Mouse (Mus musculus) G1E (cell line): ENCODE measurements at regions not wholly inside any gene's neighbourhood (a gene's known extent, or its start where the extent isn't known, plus 50 kb on each side); places are given as distances from the start of the nearest gene placed in this dataset.

Experiments
- ATAC-seq: 2 replicates; pipeline ENCODE4 v1.8.0; 2016; ENCODE audit warnings: mild to moderate bottlenecking; ENCODE audit not compliant: insufficient number of reproducible peaks, poor library complexity, low FRiP score, severe bottlenecking; ENCODE audit errors: extremely low read depth
- DNase-seq: peaks from one replicate; pipeline ENCODE4 v3.0.0; 2012; ENCODE audit warnings: low spot score
- H3K27me3 ChIP-seq: 2 replicates; pipeline ENCODE4 v1.6.1; 2012; ENCODE audit warnings: mild to moderate bottlenecking, low read length, inconsistent platforms; ENCODE audit not compliant: insufficient read depth
- H3K36me3 ChIP-seq: replicated peaks from 2 replicates; pipeline ENCODE3; 2012; ENCODE audit warnings: mild to moderate bottlenecking, inconsistent platforms
- H3K4me1 ChIP-seq: 2 replicates; pipeline ENCODE4 v1.6.1; 2012; ENCODE audit warnings: low read depth, low read length, inconsistent platforms, mixed read lengths; ENCODE audit not compliant: insufficient read depth
- H3K4me3 ChIP-seq: 2 replicates; pipeline ENCODE4 v1.5.1; 2012; ENCODE audit warnings: low read depth, mild to moderate bottlenecking, inconsistent platforms, low read length, moderate library complexity, mixed read lengths
- H3K9me3 ChIP-seq: replicated peaks from 2 replicates; pipeline ENCODE4 v1.6.1; 2012; ENCODE audit warnings: inconsistent platforms
- CTCF ChIP-seq: IDR thresholded peaks from 2 replicates; pipeline ENCODE4 v1.5.1; 2012; ENCODE audit warnings: low read depth, low read length, inconsistent platforms, mixed read lengths
- GATA1 ChIP-seq: IDR thresholded peaks from 2 replicates; pipeline ENCODE4 v1.6.1; 2012; ENCODE audit warnings: borderline replicate concordance, low read length, inconsistent platforms, mixed read lengths
- GATA2 ChIP-seq: IDR thresholded peaks from 2 replicates; pipeline ENCODE4 v1.6.1; 2012; ENCODE audit warnings: low read depth, low read length, inconsistent platforms, borderline replicate concordance
- POLR2AphosphoS5 ChIP-seq: IDR thresholded peaks from 2 replicates; pipeline ENCODE4 v1.6.1; 2012; ENCODE audit warnings: low read depth, low read length, inconsistent platforms; ENCODE audit not compliant: insufficient replicate concordance
- TAL1 ChIP-seq: conservative IDR thresholded peaks from 2 replicates; pipeline ENCODE4 v1.6.1; 2012; ENCODE audit warnings: low read depth, low read length, inconsistent platforms, mixed read lengths

- no peaks in the 10 kb centered on the region for H3K36me3 ChIP-seq
- H3K4me3 ChIP-seq, result no peak overlapping the region
- ATAC-seq, result no peak
- no peaks in the 10 kb centered on the region for H3K4me1 ChIP-seq
- TF ChIP-seq TAL1 (no peak), GATA2 (no peak), GATA1 (no peak), CTCF (no peak), POLR2AphosphoS5 (no peak)
- no peaks in the 10 kb centered on the region for H3K9me3 ChIP-seq
- no peaks in the 10 kb centered on the region for H3K27me3 ChIP-seq
- no peak for DNase-seq
These were observed 176.3 kb downstream of the Pros1 start for GRCm38 (mm10) chr16:63030399-63030798.

DNA sequence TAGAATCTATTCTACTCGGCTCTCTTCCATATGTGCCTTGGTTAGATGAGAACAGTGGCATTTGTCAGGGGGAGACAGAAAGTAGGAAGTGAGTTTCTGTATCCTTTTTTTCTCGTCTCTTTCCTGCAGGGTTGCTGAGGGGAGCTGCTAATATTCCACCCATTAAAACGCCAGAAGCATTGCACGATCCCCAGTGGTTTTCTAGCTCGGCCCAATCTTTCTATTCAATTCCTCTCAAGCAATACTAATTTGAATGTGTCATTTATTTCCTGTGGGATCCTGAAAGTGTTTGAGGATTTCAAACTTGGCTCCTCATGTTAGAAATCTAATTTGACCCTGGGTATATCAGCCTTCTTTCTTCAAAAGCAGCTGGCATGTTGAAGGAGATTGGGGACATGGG lies 176.9 kb downstream of the Pros1 start:
- H3K4me3 ChIP-seq, result no peak overlapping the region
- DNase-seq (no peak), ATAC-seq (no peak)
- no peaks in the 10 kb centered on the region for H3K27me3 ChIP-seq
- no peaks in the 10 kb centered on the region for H3K36me3 ChIP-seq
- TF ChIP-seq GATA2 (no peak), TAL1 (no peak), GATA1 (no peak), CTCF (no peak), POLR2AphosphoS5 (no peak)
- no peaks in the 10 kb centered on the region for H3K4me1 ChIP-seq
- H3K9me3 ChIP-seq, result no peaks in the 10 kb centered on the region

GRCm38 (mm10) chr16:63031802-63032201 lies 177.7 kb downstream of the Pros1 start:
- H3K4me3 ChIP-seq, result no peak overlapping the region
- H3K27me3 ChIP-seq, result no peaks in the 10 kb centered on the region
- DNase-seq (no peak), ATAC-seq (no peak)
- TF ChIP-seq TAL1 (no peak), GATA1 (no peak), GATA2 (no peak), POLR2AphosphoS5 (no peak), CTCF (no peak)
- H3K9me3 ChIP-seq, result no peaks in the 10 kb centered on the region
- H3K4me1 ChIP-seq, result no peaks in the 10 kb centered on the region
- no peaks in the 10 kb centered on the region for H3K36me3 ChIP-seq

GRCm38 (mm10) chr16:63049100-63049499 lies 195.0 kb downstream of the Pros1 start:
- H3K9me3 ChIP-seq, result no peaks in the 10 kb centered on the region
- no peaks in the 10 kb centered on the region for H3K27me3 ChIP-seq
- no peak overlapping the region for H3K4me3 ChIP-seq
- H3K36me3 ChIP-seq, result no peaks in the 10 kb centered on the region
- DNase-seq (no peak), ATAC-seq (no peak)
- H3K4me1 ChIP-seq, result no peaks in the 10 kb centered on the region
- TF ChIP-seq TAL1, result no peak
- TF ChIP-seq CTCF, result no peak
- no peak for TF ChIP-seq POLR2AphosphoS5
- TF ChIP-seq GATA2, result no peak
- no peak for TF ChIP-seq GATA1

GRCm38 (mm10) chr16:63062883-63063282 lies 208.8 kb downstream of the Pros1 start:
- no peaks in the 10 kb centered on the region for H3K36me3 ChIP-seq
- H3K27me3 ChIP-seq, result no peaks in the 10 kb centered on the region
- TF ChIP-seq GATA2 (no peak), CTCF (no peak), POLR2AphosphoS5 (no peak), GATA1 (no peak), TAL1 (no peak)
- H3K9me3 ChIP-seq, result no peaks in the 10 kb centered on the region
- DNase-seq, result no peak
- H3K4me3 ChIP-seq, result no peak overlapping the region
- H3K4me1 ChIP-seq, result no peaks in the 10 kb centered on the region
- ATAC-seq, result no peak

- TF ChIP-seq POLR2AphosphoS5, result no peak
- no peaks in the 10 kb centered on the region for H3K36me3 ChIP-seq
- no peaks in the 10 kb centered on the region for H3K27me3 ChIP-seq
- no peaks in the 10 kb centered on the region for H3K9me3 ChIP-seq
- no peak overlapping the region for H3K4me3 ChIP-seq
- no peaks in the 10 kb centered on the region for H3K4me1 ChIP-seq
- DNase-seq (no peak), ATAC-seq (no peak)
These were observed 215.9 kb downstream of the Pros1 start for GRCm38 (mm10) chr16:63069987-63070386.

- H3K4me1 ChIP-seq, result no peaks in the 10 kb centered on the region
- no peak overlapping the region for H3K4me3 ChIP-seq
- H3K9me3 ChIP-seq, result no peaks in the 10 kb centered on the region
- no peak for TF ChIP-seq GATA1
- DNase-seq, result no peak
- ATAC-seq, result no peak
- H3K36me3 ChIP-seq, result no peaks in the 10 kb centered on the region
- H3K27me3 ChIP-seq, result no peaks in the 10 kb centered on the region
These were observed 221.7 kb downstream of the Pros1 start for GRCm38 (mm10) chr16:63075814-63076213.
